Mouse (Mus musculus): ENCODE results near the gene Mipol1. TPM values are rescaled to one million over a fixed set of nuclear protein-coding genes. Genes with fewer than 3 reads are reported as not detected.

The Mipol1 gene
- polyA plus RNA-seq, 1 experiment = 0.70 TPM

- TF ChIP-seq USF1 (IDR thresholded peaks at IDR 0.05; ENCODE audit: low read depth) (no peak), CEBPB (IDR thresholded peaks at IDR 0.05; ENCODE audit: low read depth) (no peak), MYOD1 (IDR thresholded peaks at IDR 0.05; ENCODE audit: control insufficient read depth, insufficient read length, low read depth) (no peak), MYOG (IDR thresholded peaks at IDR 0.05; ENCODE audit: control insufficient read depth, extremely low read depth, insufficient read length) (no peak), FOSL1 (IDR thresholded peaks at IDR 0.05; ENCODE audit: insufficient read depth, low read length, poor library complexity, severe bottlenecking) (no peak), CTCF (IDR thresholded peaks at IDR 0.05; ENCODE audit: control insufficient read depth, insufficient read depth, insufficient read length) (no peak), MAX (IDR thresholded peaks at IDR 0.05) (no peak)
- Histone ChIP-seq H3K4me3 (ENCODE audit: insufficient read depth, poor library complexity, severe bottlenecking) (no peak overlapping the region), H3K27me3 (ENCODE audit: control insufficient read depth, insufficient read depth, insufficient read length) (peaks cover 11% of the 10 kb centered on the region)
Observed at GRCm38 (mm10) chr12:57534879-57535611, 304.8 kb downstream of the Mipol1 start.

GRCm38 (mm10) chr12:57536056-57536908 lies 306.1 kb downstream of the Mipol1 start:
- no peak for TF ChIP-seq CEBPB (IDR thresholded peaks at IDR 0.05; ENCODE audit: low read depth)
- no peak for TF ChIP-seq USF1 (IDR thresholded peaks at IDR 0.05; ENCODE audit: low read depth)
- TF ChIP-seq MYOG (IDR thresholded peaks at IDR 0.05; ENCODE audit: control insufficient read depth, extremely low read depth, insufficient read length) = no peak
- no peak for TF ChIP-seq FOSL1 (IDR thresholded peaks at IDR 0.05; ENCODE audit: insufficient read depth, low read length, poor library complexity, severe bottlenecking)
- TF ChIP-seq MYOD1 (IDR thresholded peaks at IDR 0.05; ENCODE audit: control insufficient read depth, insufficient read length, low read depth) = no peak
- TF ChIP-seq CTCF (IDR thresholded peaks at IDR 0.05; ENCODE audit: control insufficient read depth, insufficient read depth, insufficient read length) = no peak
- TF ChIP-seq MAX (IDR thresholded peaks at IDR 0.05) = no peak
- Histone ChIP-seq H3ac (ENCODE audit: control insufficient read depth, insufficient read length, low read depth) (no peak overlapping the region), H3K36me3 (ENCODE audit: control insufficient read depth, insufficient read depth) (no peaks in the 10 kb centered on the region), H3K4me3 (ENCODE audit: insufficient read depth, poor library complexity, severe bottlenecking) (no peak overlapping the region), H3K27me3 (ENCODE audit: control insufficient read depth, insufficient read depth, insufficient read length) (peaks cover 11% of the 10 kb centered on the region), H3K79me2 (ENCODE audit: control insufficient read depth, insufficient read depth) (no peaks in the 10 kb centered on the region), H3K79me3 (ENCODE audit: low read depth) (no peaks in the 10 kb centered on the region)

More at GRCm38 (mm10) chr12:57534879-57535611, 304.8 kb downstream of the Mipol1 start:
- H3K79me3 ChIP-seq (ENCODE audit: low read depth) = no peaks in the 10 kb centered on the region
- H3K36me3 ChIP-seq (ENCODE audit: control insufficient read depth, insufficient read depth) = no peaks in the 10 kb centered on the region
- no peak overlapping the region for H3ac ChIP-seq (ENCODE audit: control insufficient read depth, insufficient read length, low read depth)
- no peaks in the 10 kb centered on the region for H3K79me2 ChIP-seq (ENCODE audit: control insufficient read depth, insufficient read depth)

GRCm38 (mm10) chr12:57536909-57537670 lies 306.9 kb downstream of the Mipol1 start:
- Histone ChIP-seq H3K36me3 (ENCODE audit: control insufficient read depth, insufficient read depth) (no peaks in the 10 kb centered on the region), H3K79me3 (ENCODE audit: low read depth) (no peaks in the 10 kb centered on the region), H3K79me2 (ENCODE audit: control insufficient read depth, insufficient read depth) (no peaks in the 10 kb centered on the region), H3K4me3 (ENCODE audit: insufficient read depth, poor library complexity, severe bottlenecking) (no peak overlapping the region), H3K27me3 (ENCODE audit: control insufficient read depth, insufficient read depth, insufficient read length) (peaks cover 11% of the 10 kb centered on the region), H3ac (ENCODE audit: control insufficient read depth, insufficient read length, low read depth) (no peak overlapping the region)
- no peak for TF ChIP-seq MYOG (IDR thresholded peaks at IDR 0.05; ENCODE audit: control insufficient read depth, extremely low read depth, insufficient read length)

- H3K36me3 ChIP-seq (ENCODE audit: control insufficient read depth, insufficient read depth) = no peaks in the 10 kb centered on the region
- TF ChIP-seq CEBPB (IDR thresholded peaks at IDR 0.05; ENCODE audit: low read depth) (no peak), MYOG (IDR thresholded peaks at IDR 0.05; ENCODE audit: control insufficient read depth, extremely low read depth, insufficient read length) (no peak), FOSL1 (IDR thresholded peaks at IDR 0.05; ENCODE audit: insufficient read depth, low read length, poor library complexity, severe bottlenecking) (no peak), USF1 (IDR thresholded peaks at IDR 0.05; ENCODE audit: low read depth) (no peak), CTCF (IDR thresholded peaks at IDR 0.05; ENCODE audit: control insufficient read depth, insufficient read depth, insufficient read length) (no peak), MYOD1 (IDR thresholded peaks at IDR 0.05; ENCODE audit: control insufficient read depth, insufficient read length, low read depth) (no peak), MAX (IDR thresholded peaks at IDR 0.05) (no peak)
- H3K79me3 ChIP-seq (ENCODE audit: low read depth) = no peaks in the 10 kb centered on the region
- no peak overlapping the region for H3ac ChIP-seq (ENCODE audit: control insufficient read depth, insufficient read length, low read depth)
- H3K27me3 ChIP-seq (ENCODE audit: control insufficient read depth, insufficient read depth, insufficient read length) = peaks cover 15% of the 10 kb centered on the region
- H3K79me2 ChIP-seq (ENCODE audit: control insufficient read depth, insufficient read depth) = no peaks in the 10 kb centered on the region
- H3K4me3 ChIP-seq (ENCODE audit: insufficient read depth, poor library complexity, severe bottlenecking) = no peak overlapping the region
Observed at GRCm38 (mm10) chr12:57537791-57538587, 307.8 kb downstream of the Mipol1 start.
